Mouse (Mus musculus) ES-E14 (cell line): ENCODE measurements around the gene Tmem165.

Source experiments
- CHD2 ChIP-seq: IDR thresholded peaks from 2 replicates; pipeline ENCODE4 v1.6.1; 2014; ENCODE audit warnings: mild to moderate bottlenecking, low read depth, low read length, inconsistent platforms
- ZNF384 ChIP-seq: IDR thresholded peaks from 2 replicates; pipeline ENCODE4 v1.6.1; 2012; ENCODE audit warnings: low read depth, low read length, inconsistent platforms

DNA sequence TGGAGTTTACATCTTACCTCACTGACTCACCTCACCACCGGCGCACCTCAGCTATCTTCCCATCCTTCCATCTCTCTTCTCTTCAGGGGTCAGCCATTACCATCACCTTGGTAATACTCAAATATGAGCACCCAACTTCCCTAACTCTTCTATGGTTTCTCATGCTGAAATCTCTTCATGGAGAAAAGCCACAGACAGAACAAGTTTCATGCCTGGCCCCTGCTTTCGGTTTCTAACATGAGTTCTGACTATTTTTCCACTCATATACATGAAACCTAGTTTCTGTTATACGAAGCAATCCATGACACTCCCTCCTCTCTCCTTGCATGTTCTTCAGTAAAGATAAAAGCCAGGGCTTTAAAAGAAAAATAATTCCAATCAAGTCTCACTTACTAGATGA is 60.2 kb downstream of the Tmem165 start:
- TF ChIP-seq ZNF384 (no peak), CHD2 (no peak)
